Mouse (Mus musculus): ENCODE data around the gene Gm29609. TPM values are rescaled to one million over a fixed set of nuclear protein-coding genes. Genes with fewer than 3 reads are reported as not detected.
A peak's percentile ranks its signal among the peaks of the same experiment; 100 is the strongest.

Gm29609 gene
- polyA plus RNA-seq, 1 experiment: not detected

GRCm38 (mm10) chr5:31095711-31096480, 83.8 kb downstream of the Gm29609 start:
- H3K4me3 ChIP-seq (ENCODE audit: insufficient read depth, low read depth, low read length): peak overlapping the region; percentile 32; the same call in 1 of the 2 replicates
- no peak overlapping the region for H3K27ac ChIP-seq (ENCODE audit: insufficient read depth, low read depth, low read length)
- peaks cover 39% of the 10 kb centered on the region for H3K4me1 ChIP-seq (ENCODE audit: control insufficient read depth, insufficient read depth, low read length)
- peak; percentile 25; the same call in 1 of the 2 replicates for TF ChIP-seq CTCF (IDR thresholded peaks at IDR 0.05; ENCODE audit: insufficient read depth, low read depth, low read length)
- TF ChIP-seq POLR2A (IDR thresholded peaks at IDR 0.05; ENCODE audit: insufficient read depth, low read depth, low read length): no peak
- WGBS: 30% methylated on average over 11 of the region's 11 CpGs

- H3K27ac ChIP-seq (ENCODE audit: insufficient read depth, low read depth, low read length): no peak overlapping the region
- 1% methylated on average over 59 of the region's 59 CpGs for WGBS
- peak overlapping the region; percentile 32 for H3K4me3 ChIP-seq (ENCODE audit: insufficient read depth, low read depth, low read length)
- TF ChIP-seq CTCF (IDR thresholded peaks at IDR 0.05; ENCODE audit: insufficient read depth, low read depth, low read length) (no peak; the same call in 1 of the 2 replicates), POLR2A (IDR thresholded peaks at IDR 0.05; ENCODE audit: insufficient read depth, low read depth, low read length) (no peak)
- H3K4me1 ChIP-seq (ENCODE audit: control insufficient read depth, insufficient read depth, low read length): peaks cover 39% of the 10 kb centered on the region
Observed at GRCm38 (mm10) chr5:31094799-31095691, 84.7 kb downstream of the Gm29609 start.

Other genes starting within 250 kb of the Gm29609 start
- gene Cgref1, start 234.3 kb downstream of the Gm29609 start, polyA plus RNA-seq (2012; ENCODE audit: insufficient read depth, insufficient read length, low replicate concordance, missing spikeins): not detected in 2 replicates
- gene Preb, start 219.6 kb downstream of the Gm29609 start, polyA plus RNA-seq (2012; ENCODE audit: insufficient read depth, insufficient read length, low replicate concordance, missing spikeins): not detected in 2 replicates
- not detected in 2 replicates for gene Tcf23, start 211.2 kb downstream of the Gm29609 start, polyA plus RNA-seq (2012; ENCODE audit: insufficient read depth, insufficient read length, low replicate concordance, missing spikeins)
- not detected in 2 replicates for gene Atraid, start 131.6 kb downstream of the Gm29609 start, polyA plus RNA-seq (2012; ENCODE audit: insufficient read depth, insufficient read length, low replicate concordance, missing spikeins)
- gene Slc5a6, start 131.0 kb downstream of the Gm29609 start, polyA plus RNA-seq (2012; ENCODE audit: insufficient read depth, insufficient read length, low replicate concordance, missing spikeins): not detected in 2 replicates
- gene Cad, start 125.1 kb downstream of the Gm29609 start, polyA plus RNA-seq (2012; ENCODE audit: insufficient read depth, insufficient read length, low replicate concordance, missing spikeins): not detected in 2 replicates
- not detected in 2 replicates for gene Dnajc5g, start 73.6 kb downstream of the Gm29609 start, polyA plus RNA-seq (2012; ENCODE audit: insufficient read depth, insufficient read length, low replicate concordance, missing spikeins)
- not detected in 2 replicates for gene Slc30a3, start 71.7 kb downstream of the Gm29609 start, polyA plus RNA-seq (2012; ENCODE audit: insufficient read depth, insufficient read length, low replicate concordance, missing spikeins)
- not detected in 2 replicates for gene Trim54, start 63.2 kb downstream of the Gm29609 start, polyA plus RNA-seq (2012; ENCODE audit: insufficient read depth, insufficient read length, low replicate concordance, missing spikeins)
- not detected in 2 replicates for gene Ucn, start 41.1 kb downstream of the Gm29609 start, polyA plus RNA-seq (2012; ENCODE audit: insufficient read depth, insufficient read length, low replicate concordance, missing spikeins)
- not detected in 2 replicates for gene Mpv17, start 25.7 kb downstream of the Gm29609 start, polyA plus RNA-seq (2012; ENCODE audit: insufficient read depth, insufficient read length, low replicate concordance, missing spikeins)
- gene Gtf3c2, start 233 bp upstream of the Gm29609 start, polyA plus RNA-seq (2012; ENCODE audit: insufficient read depth, insufficient read length, low replicate concordance, missing spikeins): not detected in 2 replicates
- not detected in 2 replicates for gene Snx17, start 13.3 kb upstream of the Gm29609 start, polyA plus RNA-seq (2012; ENCODE audit: insufficient read depth, insufficient read length, low replicate concordance, missing spikeins)
- gene Eif2b4, start 13.5 kb upstream of the Gm29609 start, polyA plus RNA-seq (2012; ENCODE audit: insufficient read depth, insufficient read length, low replicate concordance, missing spikeins): not detected in 2 replicates
- gene Zfp513, start 22.4 kb upstream of the Gm29609 start, polyA plus RNA-seq (2012; ENCODE audit: insufficient read depth, insufficient read length, low replicate concordance, missing spikeins): not detected in 2 replicates
- not detected in 2 replicates for gene Ppm1g, start 40.8 kb upstream of the Gm29609 start, polyA plus RNA-seq (2012; ENCODE audit: insufficient read depth, insufficient read length, low replicate concordance, missing spikeins)
- 272 TPM in 1 of 2 replicates, not detected in the other for gene Nrbp1, start 61.0 kb upstream of the Gm29609 start, polyA plus RNA-seq (2012; ENCODE audit: insufficient read depth, insufficient read length, low replicate concordance, missing spikeins)
- not detected in 2 replicates for gene Gm9970, start 61.3 kb upstream of the Gm29609 start, polyA plus RNA-seq (2012; ENCODE audit: insufficient read depth, insufficient read length, low replicate concordance, missing spikeins)
- not detected in 2 replicates for gene Krtcap3, start 71.8 kb upstream of the Gm29609 start, polyA plus RNA-seq (2012; ENCODE audit: insufficient read depth, insufficient read length, low replicate concordance, missing spikeins)
- gene Ift172, start 111.2 kb upstream of the Gm29609 start, polyA plus RNA-seq (2012; ENCODE audit: insufficient read depth, insufficient read length, low replicate concordance, missing spikeins): not detected in 2 replicates
- not detected in 2 replicates for gene Fndc4, start 116.2 kb upstream of the Gm29609 start, polyA plus RNA-seq (2012; ENCODE audit: insufficient read depth, insufficient read length, low replicate concordance, missing spikeins)
- gene Gckr, start 117.5 kb upstream of the Gm29609 start, polyA plus RNA-seq (2012; ENCODE audit: insufficient read depth, insufficient read length, low replicate concordance, missing spikeins): not detected in 2 replicates